Comparison of ENCODE assay signal across 11 mouse cellular contexts in the genomic region with DNA sequence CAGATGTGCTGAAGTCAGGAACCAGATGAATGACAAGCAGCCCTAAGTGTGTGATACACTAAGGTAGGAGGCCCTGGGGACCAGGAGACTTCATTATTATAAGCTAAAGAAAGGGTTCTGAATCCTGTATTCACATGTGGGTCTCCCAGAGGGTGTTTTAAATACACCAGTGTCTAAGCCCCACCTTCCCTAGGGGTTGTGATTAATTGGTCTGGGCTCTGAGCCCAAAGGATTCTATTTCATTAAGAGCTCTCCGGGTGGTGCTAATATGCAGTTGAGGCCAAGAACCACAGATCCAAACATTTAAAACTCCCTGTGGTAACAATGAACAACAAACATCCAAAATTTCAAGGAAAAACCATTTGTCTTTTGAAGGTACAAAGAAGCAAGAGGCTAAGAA.
DNase-seq lines count a peak whose midpoint lies in the region; ATAC-seq lines count a peak whose summit lies in the region.
"Had no signal": no experiment of that assay in that cellular context is flagged by ENCODE, and none has a peak within 500 bp of the region (broad histone marks: within the 10 kb centered on the region; RNA-seq: fewer than 3 reads in every experiment).

No protein-coding gene starts in this region.

- no peaks in the 10 kb centered on the region for H3K27me3 ChIP-seq in embryonic facial prominence, embryonic 13.5 days
- H3K27me3 ChIP-seq in embryonic facial prominence, embryonic 10.5 days (replicated peaks; ENCODE audit: low read depth, poor library complexity, severe bottlenecking) = no peaks in the 10 kb centered on the region
- H3K27me3 ChIP-seq in midbrain, embryonic 14.5 days (ENCODE audit: control insufficient read depth, insufficient read depth, low read length) = no peaks in the 10 kb centered on the region
- no peaks in the 10 kb centered on the region for H3K27me3 ChIP-seq in midbrain, embryonic 11.5 days (ENCODE audit: control insufficient read depth, insufficient read depth, low read length)
- H3K27me3 ChIP-seq in forebrain, embryonic 14.5 days (replicated peaks; ENCODE audit: control insufficient read depth, insufficient read depth, low read length) = no peaks in the 10 kb centered on the region
- H3K27me3 ChIP-seq: lung, embryonic 15.5 days had no signal

- no peak overlapping the region for H3K4me3 ChIP-seq in embryonic facial prominence, embryonic 13.5 days
- H3K4me3 ChIP-seq in embryonic facial prominence, embryonic 10.5 days = no peak overlapping the region
- no peak overlapping the region for H3K4me3 ChIP-seq in midbrain, embryonic 14.5 days (replicated peaks; ENCODE audit: low read depth, low read length)
- no peak overlapping the region for H3K4me3 ChIP-seq in midbrain, embryonic 11.5 days (ENCODE audit: low read depth, low read length)
- H3K4me3 ChIP-seq in forebrain, embryonic 14.5 days (ENCODE audit: low read depth, low read length) = no peak overlapping the region
- H3K4me3 ChIP-seq: lung, embryonic 15.5 days had no signal

- 17% methylated on average over 1 of the region's 1 CpGs for WGBS in embryonic facial prominence, embryonic 13.5 days
- WGBS in embryonic facial prominence, embryonic 10.5 days = 67% methylated on average over 1 of the region's 1 CpGs
- 51% methylated on average over 1 of the region's 1 CpGs for WGBS in midbrain, embryonic 14.5 days
- WGBS in midbrain, embryonic 11.5 days = 80% methylated on average over 1 of the region's 1 CpGs
- 13% methylated on average over 1 of the region's 1 CpGs for WGBS in forebrain, embryonic 14.5 days

- ATAC-seq in embryonic facial prominence, embryonic 13.5 days (ENCODE audit: insufficient number of reproducible peaks, insufficient read depth, low FRiP score, low TSS enrichment, low read depth) = peak; percentile 48; the same call in 1 of the 2 replicates
- no peak for ATAC-seq in midbrain, embryonic 14.5 days (ENCODE audit: low FRiP score, low TSS enrichment)
- no peak for ATAC-seq in midbrain, embryonic 11.5 days (ENCODE audit: low FRiP score)
- ATAC-seq in forebrain, embryonic 14.5 days = peak; percentile 88
- ATAC-seq in erythroid progenitor cell, adult 5-6 weeks (replicated peaks; ENCODE audit: low FRiP score, poor library complexity, severe bottlenecking) = no peak

- no peaks in the 10 kb centered on the region for H3K9me3 ChIP-seq in embryonic facial prominence, embryonic 13.5 days
- no peaks in the 10 kb centered on the region for H3K9me3 ChIP-seq in embryonic facial prominence, embryonic 10.5 days
- no peaks in the 10 kb centered on the region for H3K9me3 ChIP-seq in midbrain, embryonic 14.5 days (ENCODE audit: control insufficient read depth, low read length)
- no peaks in the 10 kb centered on the region for H3K9me3 ChIP-seq in midbrain, embryonic 11.5 days (ENCODE audit: control insufficient read depth, low read length)
- H3K9me3 ChIP-seq in forebrain, embryonic 14.5 days (replicated peaks; ENCODE audit: control insufficient read depth, low read length) = no peaks in the 10 kb centered on the region
- H3K9me3 ChIP-seq: lung, embryonic 15.5 days had no signal

- DNase-seq in embryonic facial prominence, embryonic 10.5 days (ENCODE audit: low spot score) = no peak
- DNase-seq in midbrain, embryonic 14.5 days = peak; percentile 44
- no peak for DNase-seq in midbrain, embryonic 11.5 days (ENCODE audit: low spot score, missing footprints)
- peak; percentile 90 for DNase-seq in forebrain, embryonic 14.5 days (ENCODE audit: low spot score)
- DNase-seq in lung, postnatal 14 days = peak; percentile 11
- no peak for DNase-seq in cerebellum, adult 18-20 months
- DNase-seq: gastrocnemius, postnatal 36 days; heart, postnatal 4 days had no signal

- no peak overlapping the region for H3K9ac ChIP-seq in embryonic facial prominence, embryonic 13.5 days
- H3K9ac ChIP-seq in midbrain, embryonic 14.5 days (replicated peaks; ENCODE audit: low read length) = no peak overlapping the region
- H3K9ac ChIP-seq in midbrain, embryonic 11.5 days (ENCODE audit: low read length) = no peak overlapping the region
- H3K9ac ChIP-seq in forebrain, embryonic 14.5 days (ENCODE audit: low read length) = no peak overlapping the region
- H3K9ac ChIP-seq: lung, embryonic 15.5 days had no signal

- H3K27ac ChIP-seq in embryonic facial prominence, embryonic 13.5 days = no peak overlapping the region
- no peak overlapping the region for H3K27ac ChIP-seq in embryonic facial prominence, embryonic 10.5 days (replicated peaks)
- H3K27ac ChIP-seq in midbrain, embryonic 14.5 days (replicated peaks; ENCODE audit: low read depth, low read length) = no peak overlapping the region
- no peak overlapping the region for H3K27ac ChIP-seq in midbrain, embryonic 11.5 days (ENCODE audit: low read depth, low read length)
- H3K27ac ChIP-seq in forebrain, embryonic 14.5 days (ENCODE audit: low read depth, low read length) = peak overlapping the region; percentile 15; the same call in 1 of the 2 replicates
- H3K27ac ChIP-seq: lung, embryonic 15.5 days had no signal

- H3K36me3 ChIP-seq in embryonic facial prominence, embryonic 13.5 days = no peaks in the 10 kb centered on the region
- H3K36me3 ChIP-seq in embryonic facial prominence, embryonic 10.5 days (replicated peaks) = no peaks in the 10 kb centered on the region
- H3K36me3 ChIP-seq in midbrain, embryonic 14.5 days (ENCODE audit: control insufficient read depth, insufficient read depth, low read length) = no peaks in the 10 kb centered on the region
- H3K36me3 ChIP-seq in midbrain, embryonic 11.5 days (ENCODE audit: control insufficient read depth, insufficient read depth, low read length) = no peaks in the 10 kb centered on the region
- no peaks in the 10 kb centered on the region for H3K36me3 ChIP-seq in forebrain, embryonic 14.5 days (ENCODE audit: control insufficient read depth, insufficient read depth, low read length)
- H3K36me3 ChIP-seq: lung, embryonic 15.5 days had no signal

- H3K4me2 ChIP-seq in embryonic facial prominence, embryonic 13.5 days = no peak overlapping the region
- H3K4me2 ChIP-seq in midbrain, embryonic 14.5 days (ENCODE audit: low read length) = no peak overlapping the region
- no peak overlapping the region for H3K4me2 ChIP-seq in midbrain, embryonic 11.5 days
- H3K4me2 ChIP-seq in forebrain, embryonic 14.5 days (ENCODE audit: low read length) = no peak overlapping the region; the same call in 1 of the 2 replicates
- H3K4me2 ChIP-seq: lung, embryonic 15.5 days had no signal

- H3K4me1 ChIP-seq in embryonic facial prominence, embryonic 13.5 days = peaks cover 15% of the 10 kb centered on the region
- H3K4me1 ChIP-seq in embryonic facial prominence, embryonic 10.5 days = no peaks in the 10 kb centered on the region
- no peaks in the 10 kb centered on the region for H3K4me1 ChIP-seq in midbrain, embryonic 14.5 days (ENCODE audit: control insufficient read depth, insufficient read depth, low read length)
- H3K4me1 ChIP-seq in midbrain, embryonic 11.5 days (ENCODE audit: control insufficient read depth, insufficient read depth, low read length) = no peaks in the 10 kb centered on the region
- peaks cover 20% of the 10 kb centered on the region for H3K4me1 ChIP-seq in forebrain, embryonic 14.5 days (ENCODE audit: control insufficient read depth, insufficient read depth, low read length)

Comparison
In these comparisons a context has a peak if more than half of its experiments do, and no peak if none do; other contexts are left out.
1. DNase-seq: peak in midbrain, embryonic 14.5 days (single experiment), forebrain, embryonic 14.5 days (single experiment) and lung, postnatal 14 days (single experiment); none in embryonic facial prominence, embryonic 10.5 days (single experiment), midbrain, embryonic 11.5 days (single experiment) and cerebellum, adult 18-20 months (0 of 2).
2. ATAC-seq: peak in embryonic facial prominence, embryonic 13.5 days (single experiment) and forebrain, embryonic 14.5 days (single experiment); none in midbrain, embryonic 14.5 days (single experiment), midbrain, embryonic 11.5 days (single experiment) and erythroid progenitor cell, adult 5-6 weeks (single experiment).